Mouse (Mus musculus): ENCODE measurements around the gene Myod1.

GRCm38 (mm10) chr7:46339818-46340217 lies 36.5 kb upstream of the Myod1 start:
- no peak for TF ChIP-seq CTCF (IDR thresholded peaks at IDR 0.05; ENCODE audit: borderline replicate concordance, control insufficient read depth, extremely low read depth, insufficient read depth, low read length, poor library complexity)
- TF ChIP-seq POLR2A (IDR thresholded peaks at IDR 0.05; ENCODE audit: control insufficient read depth, extremely low read depth, insufficient read depth, low read length, poor library complexity): no peak
